25 mouse cellular contexts compared by ENCODE assay signal in genomic region chr3:79555061-79555460, GRCm38 (mm10).
"Had no signal": no experiment of that assay in that cellular context is flagged by ENCODE, and none has a peak within 500 bp of the region (broad histone marks: within the 10 kb centered on the region; RNA-seq: fewer than 3 reads in every experiment).

No protein-coding gene starts in this region.

- H3K27ac ChIP-seq: gastrocnemius, adult 2 months; heart, embryonic 10.5 days; hindbrain, embryonic 10.5 days; hindbrain, embryonic 12.5 days; hindbrain, embryonic 14.5 days; intestine, embryonic 15.5 days; left cerebral cortex, adult 2 months; limb, embryonic 10.5 days; limb, embryonic 12.5 days; liver, embryonic 13.5 days had no signal

- H3K4me2 ChIP-seq: heart, embryonic 12.5 days; hindbrain, embryonic 12.5 days; hindbrain, embryonic 14.5 days; intestine, embryonic 15.5 days; limb, embryonic 12.5 days; liver, embryonic 13.5 days had no signal

- H3K9ac ChIP-seq: heart, embryonic 12.5 days; hindbrain, embryonic 12.5 days; hindbrain, embryonic 14.5 days; intestine, embryonic 15.5 days; limb, embryonic 12.5 days; liver, embryonic 13.5 days had no signal

- H3K27me3 ChIP-seq: heart, embryonic 12.5 days; hindbrain, embryonic 12.5 days; intestine, embryonic 15.5 days; limb, embryonic 12.5 days; liver, embryonic 13.5 days had no signal

- H3K4me1 ChIP-seq: heart, embryonic 10.5 days; limb, embryonic 10.5 days; limb, embryonic 12.5 days had no signal

- H3K36me3 ChIP-seq: heart, embryonic 12.5 days; hindbrain, embryonic 10.5 days; hindbrain, embryonic 12.5 days; intestine, embryonic 15.5 days; limb, embryonic 12.5 days had no signal

- ATAC-seq: hindbrain, embryonic 16.5 days; inflammation-experienced regulatory T-cells, adult 6 months; intestine, embryonic 15.5 days; intestine, postnatal 0 days had no signal

- H3K4me3 ChIP-seq: gastrocnemius, adult 2 months; heart, embryonic 10.5 days; heart, embryonic 12.5 days; hindbrain, embryonic 10.5 days; hindbrain, embryonic 12.5 days; intestine, embryonic 15.5 days; left cerebral cortex, adult 2 months; limb, embryonic 10.5 days; limb, embryonic 12.5 days; liver, embryonic 13.5 days had no signal

- H3K9me3 ChIP-seq: heart, embryonic 10.5 days; heart, embryonic 12.5 days; hindbrain, embryonic 10.5 days; hindbrain, embryonic 12.5 days; intestine, embryonic 15.5 days; limb, embryonic 10.5 days; limb, embryonic 12.5 days; liver, embryonic 13.5 days had no signal

- DNase-seq: gastrocnemius, adult 2 months; gastrocnemius, postnatal 10 days; gastrocnemius, postnatal 25 days; heart, adult 18-20 months; heart, postnatal 10 days; heart, postnatal 4 days; kidney, adult 18-20 months; kidney, adult 8-10 months; kidney, postnatal 10 days; kidney, postnatal 25 days; kidney, postnatal 4 days; liver; liver, embryonic 13.5 days had no signal
